10 mouse cellular contexts compared by ENCODE assay signal in the genomic region with DNA sequence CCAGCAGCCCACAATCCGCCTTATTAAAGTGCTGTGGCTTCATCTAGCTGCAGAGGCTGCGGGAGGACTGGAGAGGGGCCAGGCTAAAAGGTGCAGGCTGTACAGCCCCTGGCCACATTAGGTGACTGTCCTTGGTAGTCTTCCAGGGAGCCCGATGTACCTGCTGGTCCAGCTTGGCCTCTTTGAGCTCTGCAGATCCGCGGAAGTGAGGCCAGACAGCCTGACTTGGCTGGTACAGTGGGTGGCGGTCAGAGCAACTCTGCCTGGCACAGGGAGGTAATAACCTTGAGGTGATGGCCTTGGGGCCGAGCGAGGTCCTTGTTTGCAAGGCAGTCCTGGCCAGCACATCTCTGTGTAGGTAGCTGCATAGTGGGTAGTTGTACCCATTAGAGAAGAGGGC.
A peak's percentile ranks its signal among the peaks of the same experiment; 100 is the strongest.
DNase-seq lines count a peak whose midpoint lies in the region; ATAC-seq and TF ChIP-seq lines count a peak whose summit lies in the region.
"Had no signal": no experiment of that assay in that cellular context is flagged by ENCODE, and none has a peak within 500 bp of the region (broad histone marks: within the 10 kb centered on the region; RNA-seq: fewer than 3 reads in every experiment).

No protein-coding gene starts in this region.

- no peak overlapping the region for H3K9ac ChIP-seq in stomach, embryonic 15.5 days
- no peak overlapping the region for H3K9ac ChIP-seq in midbrain, embryonic 15.5 days

- 79% methylated on average over 8 of the region's 8 CpGs for WGBS in stomach, embryonic 15.5 days
- 88% methylated on average over 8 of the region's 8 CpGs for WGBS in midbrain, embryonic 15.5 days

- no peak for DNase-seq in left cerebral cortex, adult 2 months (ENCODE audit: extremely low spot score in 1 of 2, low spot score in 2 of 2)
- no peak for DNase-seq in left cerebral cortex, adult 8-10 months (ENCODE audit: low spot score in 2 of 2)
- DNase-seq in cerebellum, adult 11 months = peak; percentile 66
- DNase-seq: right cerebral cortex, postnatal 25 days had no signal

- no peak for TF ChIP-seq POLR2A in cortical plate, adult 2 months (IDR thresholded peaks at IDR 0.05; ENCODE audit: extremely low read depth, insufficient read depth, low read length)

- H3K27me3 ChIP-seq in stomach, embryonic 15.5 days (replicated peaks) = no peaks in the 10 kb centered on the region
- H3K27me3 ChIP-seq in midbrain, embryonic 15.5 days (replicated peaks) = no peaks in the 10 kb centered on the region

- intact Hi-C loops in left cerebral cortex, adult 2 months (cut with DNase I) = no loop called here

- no peaks in the 10 kb centered on the region for H3K36me3 ChIP-seq in stomach, embryonic 15.5 days
- no peaks in the 10 kb centered on the region for H3K36me3 ChIP-seq in midbrain, embryonic 15.5 days (replicated peaks)

- no peak for TF ChIP-seq CTCF in left cerebral cortex, adult 2 months (IDR thresholded peaks at IDR 0.05)
- TF ChIP-seq CTCF in cortical plate, adult 2 months (IDR thresholded peaks at IDR 0.05; ENCODE audit: extremely low read depth, insufficient read depth, low read length) = no peak

- no peak overlapping the region for H3K4me2 ChIP-seq in stomach, embryonic 15.5 days
- H3K4me2 ChIP-seq in midbrain, embryonic 15.5 days = no peak overlapping the region

- 0 out of 2 replicates have a peak, but pooled peaks have one; percentile 15 for ATAC-seq in stomach, embryonic 15.5 days (ENCODE audit: insufficient read depth, low FRiP score, low read depth)
- ATAC-seq in CD4-positive, CD25-positive, alpha-beta regulatory T cell, adult 4 months = no peak
- ATAC-seq in midbrain, embryonic 15.5 days (replicated peaks) = no peak

- peaks cover 26% of the 10 kb centered on the region for H3K4me1 ChIP-seq in cortical plate, adult 2 months (ENCODE audit: control insufficient read depth, insufficient read depth, low read length)
- H3K4me1 ChIP-seq in stomach, embryonic 15.5 days = 0 out of 2 replicates have a peak, but pooled peaks cover 4% of the 10 kb centered on the region
- peaks cover 11% of the 10 kb centered on the region for H3K4me1 ChIP-seq in midbrain, embryonic 15.5 days

- no peaks in the 10 kb centered on the region for H3K9me3 ChIP-seq in stomach, embryonic 15.5 days
- H3K9me3 ChIP-seq in midbrain, embryonic 15.5 days = no peaks in the 10 kb centered on the region

- H3K27ac ChIP-seq in left cerebral cortex, adult 2 months = peak overlapping the region; percentile 67
- peak overlapping the region; percentile 30; the same call in 1 of the 2 replicates for H3K27ac ChIP-seq in cortical plate, adult 2 months (ENCODE audit: insufficient read depth, low read length)
- no peak overlapping the region for H3K27ac ChIP-seq in stomach, embryonic 15.5 days
- H3K27ac ChIP-seq in midbrain, embryonic 15.5 days = no peak overlapping the region
- H3K27ac ChIP-seq: kidney, postnatal 0 days; macrophage had no signal

- H3K4me3 ChIP-seq in left cerebral cortex, adult 2 months = no peak overlapping the region
- no peak overlapping the region for H3K4me3 ChIP-seq in cortical plate, adult 2 months (ENCODE audit: insufficient read depth, low read length)
- H3K4me3 ChIP-seq in stomach, embryonic 15.5 days (replicated peaks) = no peak overlapping the region
- H3K4me3 ChIP-seq in midbrain, embryonic 15.5 days = no peak overlapping the region

Comparison
In these comparisons a context has a peak if more than half of its experiments do, and no peak if none do; other contexts are left out.
1. H3K27ac ChIP-seq: peak in left cerebral cortex, adult 2 months (single experiment) and cortical plate, adult 2 months (single experiment); none in stomach, embryonic 15.5 days (single experiment) and midbrain, embryonic 15.5 days (single experiment).